Mouse (Mus musculus): ENCODE results near the gene Rpl36al. TPM values are rescaled to one million over a fixed set of nuclear protein-coding genes. Genes with fewer than 3 reads are reported as not detected.

Rpl36al gene
- 1,088 and 1,116 TPM in 2 replicates for polyA plus RNA-seq (2015; fragmentation: Nextera tagmentation; extraction: Ambion mirVana)

DNA sequence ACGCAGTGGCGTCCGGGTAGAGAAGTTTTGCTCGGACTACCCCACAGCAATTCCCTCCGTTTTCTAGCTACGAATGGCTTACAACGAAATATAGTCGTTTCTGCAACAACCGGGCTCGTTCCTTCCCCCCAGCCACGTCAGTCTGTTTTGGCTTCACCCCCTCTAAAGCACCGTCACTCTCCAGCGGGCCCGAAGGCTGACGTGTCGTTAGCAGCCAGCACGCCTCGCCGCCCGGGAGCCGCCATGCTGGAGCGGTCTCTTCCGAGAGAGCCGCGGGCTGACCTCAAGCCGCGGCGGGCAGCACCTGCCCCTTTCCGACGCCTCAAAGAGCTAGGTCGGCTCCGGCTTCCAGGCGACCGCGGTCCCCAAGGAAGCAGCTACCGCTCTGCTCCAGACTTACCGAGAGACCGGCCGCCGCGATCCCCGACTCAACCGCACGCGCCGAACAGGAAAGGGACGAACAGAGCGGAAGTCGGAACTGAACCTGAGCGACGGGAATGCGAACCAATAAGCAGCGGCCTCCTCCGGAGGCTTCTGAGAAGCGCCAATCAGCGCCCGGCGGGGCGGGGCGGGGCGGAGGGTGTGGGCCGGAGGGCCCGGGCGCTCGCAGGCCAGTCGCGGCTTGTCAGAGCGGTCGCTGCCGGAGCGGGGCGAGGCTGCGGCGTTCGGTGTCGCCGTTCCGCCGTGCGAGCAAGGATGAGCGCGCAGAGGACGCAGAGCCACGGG lies at the start of gene Rpl36al, which contains the start of gene Mgat2:
TSS of gene Rpl36al (minus strand) at position 501 of the 726 bp plus-strand sequence.
TSS of gene Mgat2 (plus strand) at position 575 of the 726 bp plus-strand sequence.

DNA sequence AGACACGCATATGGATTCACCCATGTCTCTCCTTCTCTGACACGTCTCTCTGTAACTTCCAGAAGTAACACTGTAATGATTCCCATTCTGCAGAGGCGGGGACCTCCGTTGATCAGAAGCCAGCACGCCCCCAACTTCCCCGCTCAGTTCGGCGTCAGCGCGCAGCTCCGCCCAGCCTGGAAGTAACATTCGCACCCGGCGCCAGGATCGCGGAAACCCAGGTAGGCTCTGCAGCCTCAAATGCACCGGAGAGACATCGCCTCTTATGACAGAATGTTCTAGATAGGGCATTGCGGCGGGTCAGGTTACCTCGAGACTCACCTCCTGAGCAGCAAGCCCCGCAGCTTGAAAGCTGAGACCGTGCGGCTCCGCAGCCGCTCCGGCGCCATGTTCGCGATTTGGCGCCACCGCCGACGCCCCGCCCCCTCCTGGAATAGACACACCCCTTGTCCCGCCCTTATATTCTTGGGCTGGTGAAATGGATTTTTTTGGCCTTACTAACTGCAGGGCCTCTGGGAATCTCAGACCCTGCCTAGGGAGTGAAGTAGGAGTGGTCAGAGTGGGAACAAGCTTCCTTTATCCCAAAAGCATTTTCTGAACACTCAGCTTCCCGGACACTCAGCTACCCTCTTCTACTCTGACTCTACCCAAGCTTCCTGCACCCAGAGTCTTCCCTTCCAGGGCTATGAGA lies 44.0 kb upstream of the Rpl36al start, which contains the start of gene Pole2:
TSS of gene Pole2 (minus strand) at position 420 of the 691 bp plus-strand sequence.

DNA sequence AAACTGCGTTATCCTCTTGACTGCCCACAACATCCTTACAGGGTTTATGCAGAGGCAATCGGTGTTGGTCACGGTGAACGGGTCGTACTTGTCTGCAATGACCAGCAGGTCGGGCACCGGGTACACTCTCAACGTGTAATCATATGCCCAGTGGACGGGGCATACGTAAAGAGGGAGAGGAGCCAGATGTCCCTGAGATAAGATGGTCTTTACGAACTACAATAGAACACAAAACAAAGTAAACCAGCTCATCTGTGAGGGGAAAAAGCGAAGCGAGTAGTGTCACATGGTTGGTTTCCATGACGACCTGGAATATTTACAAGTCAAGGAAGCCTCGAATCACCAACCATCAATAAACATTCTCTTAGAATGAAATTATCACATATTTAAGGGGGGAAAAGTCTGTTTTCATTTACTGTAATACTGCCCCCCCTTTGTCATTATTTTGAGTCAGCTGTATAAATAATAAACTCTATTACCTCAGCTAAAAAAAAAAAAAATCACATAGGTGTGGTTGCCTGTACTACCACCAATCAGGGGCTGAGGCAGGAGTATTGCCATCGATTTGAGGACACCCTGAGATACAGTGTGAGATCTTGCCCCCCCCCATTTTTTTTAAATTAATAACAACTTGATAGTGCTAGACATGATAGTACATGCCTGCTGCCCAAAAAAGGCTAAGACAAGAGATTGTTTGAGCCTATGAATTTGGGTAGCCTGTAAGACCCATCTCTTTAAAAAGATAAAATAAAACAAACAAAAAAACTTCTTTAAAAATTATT lies 20.4 kb upstream of the Rpl36al start, which contains the start of gene Gm49384:
TSS of gene Gm49384 (minus strand) at position 216 of the 782 bp plus-strand sequence.

DNA sequence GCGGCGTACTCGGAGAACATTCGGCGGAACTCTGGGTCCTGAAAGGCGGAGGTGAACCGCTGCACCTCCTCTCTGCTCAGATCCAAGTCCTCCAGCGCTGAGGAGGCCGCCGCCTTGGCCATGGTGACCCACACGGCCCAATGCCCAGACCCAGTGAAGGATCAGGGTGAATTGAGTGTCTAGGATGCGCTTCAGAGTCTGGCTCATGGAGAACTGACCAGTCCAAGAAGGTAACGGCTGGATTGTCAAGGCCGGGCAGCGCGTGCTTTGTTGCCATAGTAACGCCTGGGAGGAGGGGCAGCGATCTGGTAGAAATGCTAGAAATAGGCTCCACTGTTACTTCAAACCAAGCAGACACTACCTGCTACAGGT lies 14.3 kb upstream of the Rpl36al start, which contains the start of gene Dnaaf2:
TSS of gene Dnaaf2 (minus strand) at position 266 of the 372 bp plus-strand sequence.

DNA sequence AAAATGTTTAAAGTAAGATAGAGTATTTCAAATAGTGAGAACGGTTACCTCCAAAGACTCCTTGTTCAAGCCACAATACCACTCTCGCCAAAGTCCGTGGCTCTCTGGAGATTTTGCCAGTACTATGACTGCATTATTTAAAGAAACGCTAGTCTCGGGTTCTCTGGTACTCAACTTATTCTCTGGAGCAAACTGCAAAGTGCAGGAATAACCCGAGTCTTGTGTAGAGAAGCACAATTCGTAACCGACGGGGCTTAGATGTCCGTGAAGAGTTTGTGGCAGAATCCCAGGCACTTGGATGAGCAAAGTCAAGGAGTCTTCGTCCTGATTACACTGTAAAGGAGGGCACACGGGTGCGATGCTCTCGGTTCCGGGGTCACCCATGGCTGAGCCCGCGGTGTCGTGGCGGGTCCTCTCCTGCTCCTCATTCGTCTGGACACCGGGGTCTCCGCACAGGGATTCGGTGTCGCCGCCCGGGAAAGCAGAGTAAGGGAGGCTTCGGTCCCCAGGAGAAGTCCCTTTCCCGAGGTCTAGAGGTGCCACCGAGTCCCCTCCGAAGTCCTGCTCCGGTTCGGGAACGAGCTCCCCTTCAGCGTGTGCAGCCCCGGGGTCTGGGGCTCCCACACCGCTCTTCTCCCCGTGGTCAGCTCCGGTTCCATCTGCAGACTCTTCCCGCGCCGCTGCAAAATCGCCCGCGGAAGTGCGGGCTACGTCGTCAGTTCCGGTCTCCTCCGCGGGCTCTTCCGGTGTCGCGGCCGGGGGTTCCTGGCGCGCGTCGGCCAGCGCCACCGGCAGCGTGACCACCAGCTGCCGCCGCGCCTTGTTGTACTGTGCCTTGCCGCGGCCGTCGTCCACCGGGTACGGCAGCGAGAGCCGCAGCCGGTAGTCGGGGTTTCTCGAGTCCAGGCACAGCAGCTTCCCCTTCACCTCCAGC lies 12.8 kb upstream of the Rpl36al start, which contains the start of gene Gm49383:
TSS of gene Gm49383 (minus strand) at position 661 of the 934 bp plus-strand sequence.

DNA sequence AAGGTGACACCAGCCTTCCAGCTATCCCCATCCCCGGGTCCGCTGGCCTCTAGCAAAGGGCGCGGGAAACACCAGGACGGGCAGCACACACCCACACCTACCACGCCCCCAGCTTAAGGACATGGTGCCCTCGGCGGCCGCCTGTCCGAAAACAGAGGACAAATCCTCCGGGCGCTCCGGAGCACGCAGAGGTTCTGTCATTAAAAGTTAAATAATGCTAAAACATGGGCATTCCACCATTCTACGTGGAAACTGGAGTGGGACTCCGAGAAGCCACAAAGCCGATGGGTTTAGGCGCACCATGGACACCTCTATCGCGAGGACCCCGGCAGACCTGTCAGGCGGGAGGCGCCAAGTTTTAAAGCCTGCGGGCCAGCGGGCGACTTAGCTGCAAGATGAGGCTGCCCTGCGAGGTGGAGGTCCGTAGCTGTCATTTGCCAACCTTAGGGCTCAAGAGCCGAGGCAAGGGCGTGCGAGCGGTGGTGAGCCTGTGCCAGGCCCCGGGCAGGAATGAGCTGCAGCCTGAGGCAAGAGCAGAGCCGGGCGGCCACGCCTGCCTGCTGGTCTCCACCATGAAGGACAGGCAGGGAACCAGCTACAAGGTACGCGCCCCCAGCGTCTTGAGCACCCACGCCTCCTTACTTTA lies 15.3 kb downstream of the Rpl36al start, which contains the start of gene Lrr1:
TSS of gene Lrr1 (plus strand) at position 354 of the 646 bp plus-strand sequence.

DNA sequence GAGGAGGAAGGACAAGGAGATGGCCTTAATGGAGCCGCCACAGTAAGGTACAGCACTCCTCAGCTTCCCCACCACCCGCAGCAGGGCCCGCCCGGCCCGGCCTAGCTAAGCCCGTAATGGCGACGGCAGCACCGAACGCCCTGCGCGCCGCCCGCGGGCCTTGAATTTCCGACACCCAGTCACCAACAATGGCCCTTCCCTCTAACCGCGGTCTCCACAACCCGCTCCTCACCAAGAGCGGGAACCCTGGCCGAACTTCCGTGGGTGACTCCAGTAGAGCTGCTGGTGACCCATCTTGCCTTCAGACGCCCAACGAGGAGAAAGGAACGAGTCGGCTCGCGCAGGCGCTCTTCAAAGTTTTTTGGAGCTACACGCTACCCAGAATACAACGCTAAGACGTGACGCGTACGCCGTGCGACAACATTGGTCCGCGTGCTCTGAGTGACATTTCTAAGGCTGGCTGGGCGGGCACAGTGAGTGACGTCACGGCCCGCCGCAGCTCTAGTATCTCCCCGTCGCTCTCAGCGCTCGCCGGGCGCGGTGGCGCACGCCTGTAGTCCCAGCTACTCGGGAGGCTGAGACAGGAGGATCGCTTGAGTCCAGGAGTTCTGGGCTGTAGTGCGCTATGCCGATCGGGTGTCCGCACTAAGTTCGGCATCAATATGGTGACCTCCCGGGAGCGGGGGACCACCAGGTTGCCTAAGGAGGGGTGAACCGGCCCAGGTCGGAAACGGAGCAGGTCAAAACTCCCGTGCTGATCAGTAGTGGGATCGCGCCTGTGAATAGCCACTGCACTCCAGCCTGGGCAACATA lies 24.9 kb downstream of the Rpl36al start, which contains the start of gene Rps29:
TSS of gene Rps29 (minus strand) at position 422 of the 813 bp plus-strand sequence.

Small RNA genes within 50 kb of the gene (microRNA-seq; reads per million reads assigned to microRNA genes)
- gene Gm47287 (ENCODE audit: borderline replicate concordance, insufficient number of aligned reads) (not detected), gene Gm47295 (ENCODE audit: borderline replicate concordance, insufficient number of aligned reads) (not detected)

Other genes with a start within 250 kb of the Rpl36al start
- 2,181 and 2,681 TPM in 2 replicates for gene Rps29, start 24.9 kb downstream of the Rpl36al start, polyA plus RNA-seq (2015; fragmentation: Nextera tagmentation; extraction: Ambion mirVana)
- 7.7 and 9.0 TPM in 2 replicates for gene Lrr1, start 15.3 kb downstream of the Rpl36al start, polyA plus RNA-seq (2015; fragmentation: Nextera tagmentation; extraction: Ambion mirVana)
- 66.5 and 81.9 TPM in 2 replicates for gene Mgat2, start 74 bp upstream of the Rpl36al start, polyA plus RNA-seq (2015; fragmentation: Nextera tagmentation; extraction: Ambion mirVana)
- 8.2 and 10.2 TPM in 2 replicates for gene Gm49383, start 13.0 kb upstream of the Rpl36al start, polyA plus RNA-seq (2015; fragmentation: Nextera tagmentation; extraction: Ambion mirVana)
- 3.0 and 7.4 TPM in 2 replicates for gene Dnaaf2, start 14.3 kb upstream of the Rpl36al start, polyA plus RNA-seq (2015; fragmentation: Nextera tagmentation; extraction: Ambion mirVana)
- gene Gm49384, start 20.2 kb upstream of the Rpl36al start, polyA plus RNA-seq (2015; fragmentation: Nextera tagmentation; extraction: Ambion mirVana) = 6.6 and 8.1 TPM in 2 replicates
- 8.6 and 11.1 TPM in 2 replicates for gene Pole2, start 44.1 kb upstream of the Rpl36al start, polyA plus RNA-seq (2015; fragmentation: Nextera tagmentation; extraction: Ambion mirVana)
- 37.6 and 40.8 TPM in 2 replicates for gene Klhdc1, start 57.1 kb upstream of the Rpl36al start, polyA plus RNA-seq (2015; fragmentation: Nextera tagmentation; extraction: Ambion mirVana)
- gene Klhdc2, start 112.6 kb upstream of the Rpl36al start, polyA plus RNA-seq (2015; fragmentation: Nextera tagmentation; extraction: Ambion mirVana) = 135 and 144 TPM in 2 replicates
- gene Nemf, start 173.1 kb upstream of the Rpl36al start, polyA plus RNA-seq (2015; fragmentation: Nextera tagmentation; extraction: Ambion mirVana) = 49.3 and 77.3 TPM in 2 replicates
- gene Arf6, start 188.1 kb upstream of the Rpl36al start, polyA plus RNA-seq (2015; fragmentation: Nextera tagmentation; extraction: Ambion mirVana) = 82.0 and 82.7 TPM in 2 replicates
- 1.4 and 1.9 TPM in 2 replicates for gene Gm9887, start 188.4 kb upstream of the Rpl36al start, polyA plus RNA-seq (2015; fragmentation: Nextera tagmentation; extraction: Ambion mirVana)